Mouse (Mus musculus) intestine, embryonic 14.5 days (tissue): ENCODE results near the gene Rps6kc1. TPM values are rescaled to one million over a fixed set of nuclear protein-coding genes. Genes with fewer than 3 reads are reported as not detected.

ENCODE experiments used
- ATAC-seq: fragments of 200-750 bp; cut with Nextera tagmentation; replicated peaks from 2 replicates; pipeline ENCODE4 v1.8.0; 2017; ENCODE audit warnings: low read depth, moderate number of reproducible peaks, moderate TSS enrichment, moderate library complexity; ENCODE audit not compliant: low FRiP score, low TSS enrichment
- DNase-seq: peaks from one replicate; pipeline ENCODE4 v3.0.0-alpha.2; 2018; ENCODE audit warnings: low spot score
- H3K27ac ChIP-seq: fragments of 300-500 bp; sonication (generic); 2 replicates; pipeline ENCODE4 v1.5.1; 2014; ENCODE audit warnings: low read depth, mild to moderate bottlenecking, control low read depth
- H3K27me3 ChIP-seq: fragments of 300-500 bp; sonication (generic); replicated peaks from 2 replicates; pipeline ENCODE4 v1.6.1; 2014; ENCODE audit warnings: low read length, control low read depth; ENCODE audit not compliant: control insufficient read depth, insufficient read depth
- H3K36me3 ChIP-seq: fragments of 300-500 bp; sonication (generic); 2 replicates; pipeline ENCODE4 v1.6.1; 2014; ENCODE audit warnings: low read length, control low read depth; ENCODE audit not compliant: control insufficient read depth, insufficient read depth
- H3K4me1 ChIP-seq: fragments of 300-500 bp; sonication (generic); replicated peaks from 2 replicates; pipeline ENCODE4 v1.6.1; 2014; ENCODE audit warnings: low read length, control low read depth, mixed read lengths; ENCODE audit not compliant: control insufficient read depth, insufficient read depth
- H3K4me2 ChIP-seq: fragments of 300-500 bp; sonication (generic); 2 replicates; pipeline ENCODE4 v1.6.1; 2014; ENCODE audit warnings: low read length
- H3K4me3 ChIP-seq: fragments of 300-500 bp; sonication (generic); 2 replicates; pipeline ENCODE4 v1.5.1; 2014; ENCODE audit warnings: low read depth, low read length, control low read depth, mixed read lengths
- H3K9ac ChIP-seq: fragments of 300-500 bp; sonication (generic); 2 replicates; pipeline ENCODE4 v1.6.1; 2014; ENCODE audit warnings: mild to moderate bottlenecking, low read length
- H3K9me3 ChIP-seq: fragments of 300-500 bp; sonication (generic); 2 replicates; pipeline ENCODE4 v1.6.1; 2016; ENCODE audit warnings: low read length, control low read depth; ENCODE audit not compliant: control insufficient read depth
- WGBS: fragments of 180-500 bp; shearing (Covaris S2); extraction: QIAGEN DNeasy Blood & Tissue Kit; methylation state at CpG from one replicate; pipeline ENCODE4 v1.1.7; 2014; 5-methylcytosine and 5-hydroxymethylcytosine counted together
- polyA plus RNA-seq: library from polyadenylated mRNA; unstranded; fragments of >200 nt; fragmentation: Nextera tagmentation; extraction: Ambion mirVana; gene quantifications from 2 replicates; pipeline ENCODE4 v1.2.1, GENCODE M21; 2014

The Rps6kc1 gene
- polyA plus RNA-seq, 1 experiment from 2014 or later: 14.5 TPM

GRCm38 (mm10) chr1:190810408-190810807, 101.2 kb downstream of the Rps6kc1 start:
- Histone ChIP-seq H3K4me3 (no peak overlapping the region), H3K9me3 (no peaks in the 10 kb centered on the region), H3K4me1 (no peaks in the 10 kb centered on the region), H3K27me3 (no peaks in the 10 kb centered on the region), H3K27ac (no peak overlapping the region), H3K4me2 (no peak overlapping the region), H3K9ac (no peak overlapping the region), H3K36me3 (0 out of 2 replicates have a peak, but pooled peaks cover 6% of the 10 kb centered on the region)
- ATAC-seq: no peak
- WGBS: 77% methylated on average over 6 of the region's 6 CpGs
- DNase-seq: no peak

DNA sequence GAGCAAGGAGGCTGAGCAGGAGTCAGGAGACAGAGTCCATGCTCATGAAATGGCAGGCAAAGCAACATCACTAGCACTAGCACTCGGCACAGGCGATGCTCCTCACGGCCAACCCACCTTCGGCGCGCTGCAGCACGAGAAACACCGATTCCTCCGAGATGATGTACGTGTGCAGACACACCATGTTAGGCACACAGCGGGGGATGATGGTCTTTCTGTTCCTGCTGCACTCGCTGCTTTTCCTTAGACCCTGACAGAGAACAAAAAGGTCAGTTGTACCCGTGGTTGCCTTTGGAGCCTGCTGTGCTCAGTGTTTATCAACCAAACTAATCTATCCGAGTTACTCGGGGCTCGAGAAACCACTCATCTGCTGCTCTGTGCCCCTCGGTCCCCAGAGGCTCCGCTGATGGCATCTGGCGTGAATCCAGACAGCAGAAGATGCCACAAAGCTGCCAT, 102.8 kb downstream of the Rps6kc1 start:
- H3K4me2 ChIP-seq: no peak overlapping the region
- no peak overlapping the region for H3K27ac ChIP-seq
- 0 out of 2 replicates have a peak, but pooled peaks cover 6% of the 10 kb centered on the region for H3K36me3 ChIP-seq
- no peaks in the 10 kb centered on the region for H3K4me1 ChIP-seq
- no peak for DNase-seq
- H3K9me3 ChIP-seq: no peaks in the 10 kb centered on the region
- H3K9ac ChIP-seq: no peak overlapping the region
- no peak for ATAC-seq
- WGBS: 50% methylated on average over 19 of the region's 19 CpGs
- H3K4me3 ChIP-seq: no peak overlapping the region
- no peaks in the 10 kb centered on the region for H3K27me3 ChIP-seq

GRCm38 (mm10) chr1:190806817-190807216, 104.8 kb downstream of the Rps6kc1 start:
- ATAC-seq (no peak), DNase-seq (no peak)
- Histone ChIP-seq H3K9me3 (no peaks in the 10 kb centered on the region), H3K4me1 (no peaks in the 10 kb centered on the region), H3K4me3 (no peak overlapping the region), H3K27me3 (no peaks in the 10 kb centered on the region), H3K4me2 (no peak overlapping the region), H3K27ac (no peak overlapping the region), H3K36me3 (0 out of 2 replicates have a peak, but pooled peaks cover 6% of the 10 kb centered on the region), H3K9ac (no peak overlapping the region)
- WGBS: 83% methylated on average over 8 of the region's 8 CpGs

DNA sequence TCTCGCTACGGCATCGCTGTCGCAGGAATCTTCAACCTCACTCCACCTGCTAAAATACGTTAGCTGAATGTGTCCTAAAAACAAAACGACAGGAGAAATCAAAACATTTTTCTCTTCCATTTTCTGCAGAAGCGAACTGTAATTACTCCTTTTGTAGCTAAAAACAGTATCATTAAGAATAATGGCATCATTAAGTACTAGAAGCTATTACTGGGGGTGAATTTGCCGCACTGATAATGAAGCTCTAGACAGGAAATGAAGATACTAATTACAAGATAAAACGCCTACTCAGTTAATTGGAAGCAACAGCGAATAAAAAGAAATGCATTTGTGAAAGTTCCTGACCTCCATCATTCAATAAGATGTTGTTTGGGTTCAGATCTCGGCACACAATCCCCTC, 112.9 kb downstream of the Rps6kc1 start:
- H3K4me2 ChIP-seq: no peak overlapping the region
- no peak overlapping the region for H3K4me3 ChIP-seq
- DNase-seq (no peak), ATAC-seq (no peak)
- H3K9ac ChIP-seq: no peak overlapping the region
- no peaks in the 10 kb centered on the region for H3K9me3 ChIP-seq
- 88% methylated on average over 11 of the region's 11 CpGs for WGBS
- no peaks in the 10 kb centered on the region for H3K4me1 ChIP-seq
- H3K27me3 ChIP-seq: no peaks in the 10 kb centered on the region
- peaks cover 37% of the 10 kb centered on the region for H3K36me3 ChIP-seq
- H3K27ac ChIP-seq: no peak overlapping the region

DNA sequence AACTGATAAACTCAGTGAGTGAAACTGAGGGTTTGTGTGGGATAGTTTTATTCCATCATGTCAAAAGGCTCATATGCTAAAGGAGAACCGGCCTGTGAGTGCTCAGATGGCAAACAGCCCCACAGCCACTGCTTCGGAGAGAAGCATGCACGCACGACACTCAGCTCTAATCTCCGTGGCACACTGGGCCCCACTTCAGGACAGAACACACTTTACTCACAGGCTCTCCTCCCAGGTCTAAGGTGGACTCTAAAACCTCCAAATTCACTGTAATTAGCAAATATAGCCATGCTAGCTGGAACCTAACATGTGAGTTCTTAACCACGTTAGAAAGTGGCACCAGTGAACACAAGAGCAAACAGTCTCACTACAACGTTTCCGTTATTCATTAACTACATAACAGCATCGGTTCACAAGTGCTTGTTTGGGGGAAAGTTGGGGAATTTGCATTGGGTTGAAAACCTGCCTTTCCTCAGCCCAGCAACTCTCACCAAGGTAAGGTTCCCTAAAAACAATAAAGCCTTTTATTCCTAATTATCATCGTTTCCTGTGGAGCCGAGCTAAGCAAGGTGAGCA, 114.0 kb downstream of the Rps6kc1 start:
- Histone ChIP-seq H3K9me3 (no peaks in the 10 kb centered on the region), H3K27ac (no peak overlapping the region), H3K9ac (no peak overlapping the region), H3K4me2 (no peak overlapping the region), H3K27me3 (no peaks in the 10 kb centered on the region), H3K36me3 (peaks cover 38% of the 10 kb centered on the region), H3K4me1 (no peaks in the 10 kb centered on the region), H3K4me3 (no peak overlapping the region)
- DNase-seq (no peak), ATAC-seq (no peak)
- 76% methylated on average over 11 of the region's 11 CpGs for WGBS

- WGBS: 48% methylated on average over 7 of the region's 7 CpGs
- Histone ChIP-seq H3K27me3 (no peaks in the 10 kb centered on the region), H3K4me2 (no peak overlapping the region), H3K27ac (no peak overlapping the region), H3K4me3 (no peak overlapping the region), H3K9ac (no peak overlapping the region), H3K9me3 (no peaks in the 10 kb centered on the region), H3K36me3 (peaks cover 38% of the 10 kb centered on the region), H3K4me1 (no peaks in the 10 kb centered on the region)
- no peak for ATAC-seq
- peak; percentile 68 for DNase-seq
Measured at GRCm38 (mm10) chr1:190796745-190797482, 114.7 kb downstream of the Rps6kc1 start.

DNA sequence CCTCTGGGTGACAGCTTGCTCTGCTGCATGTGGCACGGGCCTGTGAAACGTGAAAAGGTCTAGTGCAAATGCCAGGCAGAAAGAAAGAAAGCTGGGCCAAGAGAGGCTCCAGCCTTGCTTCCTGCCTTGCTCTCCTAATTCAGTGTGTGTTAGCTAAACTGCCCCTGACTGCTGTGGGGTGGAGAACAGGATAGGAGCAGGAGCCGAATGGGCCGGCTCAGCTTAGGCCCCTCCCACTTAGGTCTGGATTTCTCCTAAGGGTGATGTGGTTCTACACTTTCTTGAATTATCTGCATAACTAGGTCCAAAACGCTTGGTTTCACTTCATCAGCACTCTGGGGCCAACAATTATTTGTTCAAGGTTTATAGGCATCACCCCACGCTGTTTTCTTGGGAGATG, 119.9 kb downstream of the Rps6kc1 start:
- Histone ChIP-seq H3K4me1 (no peaks in the 10 kb centered on the region), H3K4me3 (no peak overlapping the region), H3K36me3 (0 out of 2 replicates have a peak, but pooled peaks cover 7% of the 10 kb centered on the region), H3K9me3 (no peaks in the 10 kb centered on the region), H3K27ac (no peak overlapping the region), H3K4me2 (no peak overlapping the region), H3K27me3 (no peaks in the 10 kb centered on the region), H3K9ac (no peak overlapping the region)
- ATAC-seq: no peak
- 81% methylated on average over 6 of the region's 6 CpGs for WGBS
- no peak for DNase-seq

GRCm38 (mm10) chr1:190790720-190791119, 120.8 kb downstream of the Rps6kc1 start:
- DNase-seq: no peak
- no peaks in the 10 kb centered on the region for H3K4me1 ChIP-seq
- WGBS: 87% methylated on average over 6 of the region's 6 CpGs

More at GRCm38 (mm10) chr1:190790720-190791119, 120.8 kb downstream of the Rps6kc1 start:
- Histone ChIP-seq H3K4me2 (no peak overlapping the region), H3K4me3 (no peak overlapping the region), H3K27ac (no peak overlapping the region), H3K36me3 (0 out of 2 replicates have a peak, but pooled peaks cover 7% of the 10 kb centered on the region), H3K9me3 (no peaks in the 10 kb centered on the region), H3K9ac (no peak overlapping the region), H3K27me3 (no peaks in the 10 kb centered on the region)
- no peak for ATAC-seq
